Mouse (Mus musculus): Measurements from ENCODE around the gene Oaz2. TPM values are rescaled to one million over a fixed set of nuclear protein-coding genes. Genes with fewer than 3 reads are reported as not detected.

Gene Oaz2
- total RNA-seq, 2 experiments from 2014 or later, result 240 to 243 TPM

GRCm38 (mm10) chr9:65726431-65726830 is 58.6 kb downstream of the Oaz2 start:
- intact Hi-C loops (cut with DNase I), result no loop called here
- DNase-seq (ENCODE audit: low spot score in 2 of 2), result no peak

GRCm38 (mm10) chr9:65727491-65727890 is 59.7 kb downstream of the Oaz2 start:
- intact Hi-C loops (cut with DNase I), result no loop called here
- DNase-seq (ENCODE audit: low spot score in 2 of 2), result no peak

GRCm38 (mm10) chr9:65728588-65728987 is 60.8 kb downstream of the Oaz2 start:
- DNase-seq (ENCODE audit: low spot score in 2 of 2), result no peak
- intact Hi-C loops (cut with DNase I), result no loop called here

GRCm38 (mm10) chr9:65734931-65735330 is 67.1 kb downstream of the Oaz2 start:
- DNase-seq (ENCODE audit: low spot score in 2 of 2), result no peak
- intact Hi-C loops (cut with DNase I), result no loop called here

Other genes with a start within 250 kb of the Oaz2 start
- not detected for gene Slc51b, start 245.0 kb upstream of the Oaz2 start, total RNA-seq (2021)
- 10 to 100 TPM; 16.3 to 18.5 TPM for gene Mtfmt, start 232.2 kb upstream of the Oaz2 start, total RNA-seq (2021)
- gene Spg21, start 207.1 kb upstream of the Oaz2 start, total RNA-seq (2021), result 10 to 100 TPM; 27.0 to 27.8 TPM
- gene Ankdd1a, start 147.8 kb upstream of the Oaz2 start, total RNA-seq (2021), result 1 to 10 TPM; 3.1 TPM
- 1 to 10 TPM; 6.5 to 9.6 TPM for gene Plekho2, start 88.0 kb upstream of the Oaz2 start, total RNA-seq (2021)
- under 1 TPM; 0.42 to 0.82 TPM for gene Pif1, start 80.8 kb upstream of the Oaz2 start, total RNA-seq (2021)
- gene Rbpms2, start 38.4 kb upstream of the Oaz2 start, total RNA-seq (2021), result 1 to 10 TPM; 1.8 to 2.3 TPM
- gene Zfp609, start 159.6 kb downstream of the Oaz2 start, total RNA-seq (2021), result 10 to 100 TPM; 38.1 to 38.4 TPM
- gene Pclaf, start 222.2 kb downstream of the Oaz2 start, total RNA-seq (2021), result 1 to 10 TPM in 1 of 2 experiments, under 1 TPM in 1; 0.66 to 1.2 TPM
- 10 to 100 TPM; 33.4 to 35.6 TPM for gene Trip4, start 240.8 kb downstream of the Oaz2 start, total RNA-seq (2021)
- gene Csnk1g1, start 240.9 kb downstream of the Oaz2 start, total RNA-seq (2021), result 10 to 100 TPM; 41.4 to 47.4 TPM

Data from left cerebral cortex, postnatal 14 days (tissue).